Mouse (Mus musculus) cortical plate, adult 2 months (tissue): ENCODE data around the gene Neo1.
"Not testable (repeated sequence)": the region's sequence is repeated elsewhere in the genome, so short reads cannot be mapped to it uniquely, and the experiment has no call there.

Source experiments
- CTCF ChIP-seq: fragments of 200-500 bp; IDR thresholded peaks from 2 replicates; pipeline ENCODE4 v1.5.1; 2011; ENCODE audit warnings: mild to moderate bottlenecking, control low read depth, low read length; ENCODE audit not compliant: insufficient read depth; ENCODE audit errors: extremely low read depth
- POLR2A ChIP-seq: fragments of 200-500 bp; IDR thresholded peaks from 2 replicates; pipeline ENCODE4 v1.6.1; 2011; ENCODE audit warnings: mild to moderate bottlenecking, low read length, control low read depth; ENCODE audit not compliant: insufficient read depth; ENCODE audit errors: extremely low read depth

DNA sequence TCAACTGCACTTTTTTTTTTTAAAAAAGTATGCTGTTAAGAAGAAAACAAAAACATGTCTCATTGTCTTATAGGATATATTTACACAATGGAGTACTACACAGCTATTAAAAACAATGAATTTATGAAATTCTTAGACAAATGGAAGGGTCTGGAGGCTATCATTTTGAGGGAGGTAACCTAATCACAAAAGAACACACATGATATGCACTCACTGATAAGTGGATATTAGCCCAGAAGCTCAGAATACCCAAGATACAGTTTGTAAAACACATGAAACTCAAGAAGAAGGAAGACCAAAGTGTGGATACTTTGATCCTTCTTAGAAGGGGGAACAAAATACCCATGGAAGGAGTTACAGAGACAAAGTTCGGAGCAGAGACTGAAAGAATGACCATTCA lies 90.3 kb downstream of the Neo1 start:
- TF ChIP-seq CTCF, POLR2A: not testable (repeated sequence)
